ENCODE assay signal across 25 mouse cellular contexts in genomic region chr9:20758243-20758642, GRCm38 (mm10). TPM values are rescaled to one million over a fixed set of nuclear protein-coding genes. Genes with fewer than 3 reads are reported as not detected.
"Had no signal": no experiment of that assay in that cellular context is flagged by ENCODE, and none has a peak within 500 bp of the region (broad histone marks: within the 10 kb centered on the region; RNA-seq: fewer than 3 reads in every experiment).

No protein-coding gene starts in this region.

- H3K4me2 ChIP-seq: heart, embryonic 11.5 days; heart, embryonic 13.5 days; heart, embryonic 15.5 days; hindbrain, embryonic 14.5 days; intestine, embryonic 15.5 days; limb, embryonic 12.5 days; liver, embryonic 11.5 days; liver, embryonic 13.5 days; liver, embryonic 15.5 days had no signal

- H3K9me3 ChIP-seq: heart, embryonic 13.5 days; heart, embryonic 15.5 days; intestine, embryonic 15.5 days; limb, embryonic 10.5 days; limb, embryonic 12.5 days; liver, embryonic 13.5 days; liver, embryonic 15.5 days had no signal

- H3K9ac ChIP-seq: heart, embryonic 13.5 days; heart, embryonic 15.5 days; hindbrain, embryonic 14.5 days; intestine, embryonic 15.5 days; limb, embryonic 12.5 days; liver, embryonic 13.5 days; liver, embryonic 15.5 days; liver, postnatal 0 days had no signal

- DNase-seq: gastrocnemius, postnatal 10 days; kidney, adult 18-20 months; kidney, adult 8-10 months; kidney, postnatal 10 days; kidney, postnatal 25 days; kidney, postnatal 4 days; liver; liver, embryonic 13.5 days; liver, postnatal 0 days had no signal

- H3K4me1 ChIP-seq: heart, embryonic 13.5 days; heart, embryonic 15.5 days; intestine, embryonic 15.5 days; limb, embryonic 12.5 days had no signal

- ATAC-seq: hindbrain, embryonic 16.5 days; inflammation-experienced regulatory T-cells, adult 6 months; intestine, embryonic 15.5 days; intestine, postnatal 0 days; liver, postnatal 0 days had no signal

- H3K36me3 ChIP-seq: heart, embryonic 13.5 days; heart, embryonic 15.5 days; intestine, embryonic 15.5 days; limb, embryonic 10.5 days; limb, embryonic 12.5 days; liver, embryonic 13.5 days; liver, embryonic 15.5 days had no signal

- H3K4me3 ChIP-seq: heart, embryonic 13.5 days; heart, embryonic 15.5 days; intestine, embryonic 15.5 days; layer of hippocampus, adult 2 months; left cerebral cortex, adult 2 months; limb, embryonic 10.5 days; limb, embryonic 12.5 days; liver, embryonic 13.5 days; liver, embryonic 15.5 days had no signal

- H3K27me3 ChIP-seq: heart, embryonic 15.5 days; intestine, embryonic 15.5 days had no signal

- H3K27ac ChIP-seq: heart, embryonic 13.5 days; heart, embryonic 15.5 days; hindbrain, embryonic 14.5 days; intestine, embryonic 15.5 days; layer of hippocampus, adult 2 months; left cerebral cortex, adult 2 months; limb, embryonic 10.5 days; limb, embryonic 12.5 days had no signal

RNA-seq across cellular contexts. Expression of gene Olfm2, which starts 12.1 kb away (rescaled TPM):
- total RNA-seq: granulocyte monocyte progenitor cell, adult 5-6 weeks; hematopoietic stem cell, adult 5-6 weeks had no signal

RNA-seq across cellular contexts. Expression of gene Col5a3, which starts 56.6 kb away (rescaled TPM):
- total RNA-seq: hematopoietic stem cell, adult 5-6 weeks had no signal
- polyA plus RNA-seq: heart, embryonic 11.5 days; inflammation-experienced regulatory T-cells, adult 6 months had no signal
